Mouse (Mus musculus): ENCODE results near the gene Gm9745.
"Not testable (repeated sequence)": the region's sequence is repeated elsewhere in the genome, so short reads cannot be mapped to it uniquely, and the experiment has no call there.

Gm9745 gene

DNA sequence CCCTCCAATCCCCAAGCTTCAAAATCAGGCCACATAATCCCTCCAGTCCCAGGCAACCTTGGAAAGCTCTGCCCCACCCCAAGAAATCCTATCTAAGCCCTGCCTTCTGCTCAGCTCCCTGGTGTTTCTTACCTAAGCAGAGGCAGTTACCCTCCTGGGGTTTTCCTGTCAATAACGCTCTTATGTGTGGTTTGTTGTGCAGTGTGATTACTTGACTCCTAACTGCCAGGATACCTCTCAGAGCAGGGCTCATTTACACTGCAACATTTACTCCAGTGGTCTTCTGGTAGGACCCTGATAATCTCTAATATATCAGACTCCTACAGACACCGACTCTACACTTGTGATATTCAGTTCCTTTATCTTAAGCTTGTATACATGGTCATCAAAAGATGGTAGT lies 14.5 kb downstream of the Gm9745 start:
- no peak for ATAC-seq (ENCODE audit: insufficient number of reproducible peaks, low FRiP score, low TSS enrichment)

- not testable (repeated sequence) for ATAC-seq (ENCODE audit: insufficient number of reproducible peaks, low FRiP score, low TSS enrichment)
Measured at GRCm38 (mm10) chr13:8913890-8914289, 34.1 kb downstream of the Gm9745 start.

GRCm38 (mm10) chr13:8905986-8906385 lies 42.0 kb downstream of the Gm9745 start:
- ATAC-seq (ENCODE audit: insufficient number of reproducible peaks, low FRiP score, low TSS enrichment): not testable (repeated sequence)

All from cerebellum, adult (tissue).